Mouse (Mus musculus) testis, adult 2 months (tissue): ENCODE results near the gene Bcl10.

Experiments used
- CTCF ChIP-seq: fragments of 200-500 bp; IDR thresholded peaks from 2 replicates; pipeline ENCODE4 v1.5.1; 2012; ENCODE audit warnings: low read depth, mild to moderate bottlenecking, inconsistent platforms, low read length, moderate library complexity; ENCODE audit not compliant: control insufficient read depth, insufficient read depth, insufficient replicate concordance
- POLR2A ChIP-seq: fragments of 200-500 bp; IDR thresholded peaks from 2 replicates; pipeline ENCODE4 v1.6.1; 2012; ENCODE audit warnings: low read depth, mild to moderate bottlenecking, inconsistent platforms, low read length, moderate library complexity; ENCODE audit not compliant: control insufficient read depth

- no peak for TF ChIP-seq CTCF
- TF ChIP-seq POLR2A, result no peak
These were observed 24.1 kb downstream of the Bcl10 start for GRCm38 (mm10) chr3:145946654-145947053.
